15 mouse cellular contexts compared by ENCODE assay signal in the genomic region with DNA sequence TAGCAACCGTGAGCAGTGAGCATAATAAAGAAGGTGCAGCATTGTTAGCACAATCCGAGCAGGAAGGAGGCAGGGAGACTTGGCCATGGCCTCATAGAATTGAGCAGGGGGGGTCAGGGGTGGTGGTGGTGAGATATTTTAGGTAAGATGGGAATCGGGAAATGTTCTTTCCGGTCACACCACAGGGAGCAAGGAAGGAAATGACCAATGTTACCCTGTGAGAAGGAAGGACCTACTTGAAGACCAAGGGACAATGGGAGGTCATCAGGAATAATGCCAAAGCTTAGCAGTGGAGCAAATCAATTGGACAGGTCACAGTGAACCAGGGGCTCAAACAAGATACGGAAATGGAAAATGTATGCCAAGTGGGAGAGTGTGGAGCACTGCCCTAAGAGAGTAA.
DNase-seq lines count a peak whose midpoint lies in the region; ATAC-seq and TF ChIP-seq lines count a peak whose summit lies in the region.
"Had no signal": no experiment of that assay in that cellular context is flagged by ENCODE, and none has a peak within 500 bp of the region (broad histone marks: within the 10 kb centered on the region; RNA-seq: fewer than 3 reads in every experiment).

No protein-coding gene starts in this region.

- peaks cover 50% of the 10 kb centered on the region for H3K4me1 ChIP-seq in lung, adult 2 months (ENCODE audit: control insufficient read depth, insufficient read depth, low read length)
- peaks cover 14% of the 10 kb centered on the region; the same call in 1 of the 2 replicates for H3K4me1 ChIP-seq in kidney, postnatal 0 days (replicated peaks; ENCODE audit: insufficient read depth, low read length)

- 0 out of 2 replicates have a peak, but pooled peaks cover 3% of the 10 kb centered on the region for H3K36me3 ChIP-seq in kidney, postnatal 0 days (ENCODE audit: insufficient read depth, low read length)
- H3K36me3 ChIP-seq: neural tube, embryonic 12.5 days had no signal

- no peaks in the 10 kb centered on the region for H3K27me3 ChIP-seq in kidney, postnatal 0 days (ENCODE audit: insufficient read depth, low read length)
- H3K27me3 ChIP-seq: megakaryocyte, embryonic 14.5 days; neural tube, embryonic 12.5 days had no signal

- H3K27ac ChIP-seq in kidney, postnatal 0 days = no peak overlapping the region
- H3K27ac ChIP-seq: neural tube, embryonic 12.5 days had no signal

- H3K9me3 ChIP-seq in kidney, postnatal 0 days (replicated peaks; ENCODE audit: low read length) = no peaks in the 10 kb centered on the region
- H3K9me3 ChIP-seq: G1E; megakaryocyte, embryonic 14.5 days; neural tube, embryonic 12.5 days had no signal

- ATAC-seq in kidney, postnatal 0 days (replicated peaks; ENCODE audit: low FRiP score, low read depth) = no peak
- no peak for ATAC-seq in frontal cortex, adult (ENCODE audit: low TSS enrichment)
- ATAC-seq: intestine, embryonic 16.5 days had no signal

- H3K4me3 ChIP-seq in lung, adult 2 months (replicated peaks; ENCODE audit: extremely low read depth, low read depth, low read length) = no peak overlapping the region
- no peak overlapping the region for H3K4me3 ChIP-seq in kidney, postnatal 0 days (replicated peaks; ENCODE audit: low read depth, low read length)
- H3K4me3 ChIP-seq: megakaryocyte, embryonic 14.5 days; neural tube, embryonic 12.5 days had no signal

- no peak overlapping the region for H3K9ac ChIP-seq in kidney, postnatal 0 days (ENCODE audit: low read depth, low read length)
- H3K9ac ChIP-seq: neural tube, embryonic 12.5 days had no signal

- peak; percentile 54 for DNase-seq in adrenal gland, adult 2 months
- no peak for DNase-seq in adrenal gland, postnatal 4 days (ENCODE audit: low spot score in 2 of 2)
- DNase-seq in lung, adult 18-20 months = peak; percentile 57 to 75
- DNase-seq in lung, adult 2 months = no peak
- peak; percentile 59 for DNase-seq in kidney, postnatal 0 days (ENCODE audit: low spot score)
- peak; percentile 86 for DNase-seq in lung, postnatal 36 days
- no peak for DNase-seq in retina, postnatal 1 day
- DNase-seq: cerebellum, adult 9-11 months; gastrocnemius, postnatal 10 days; thymus, postnatal 4 days had no signal

- no peak overlapping the region for H3K4me2 ChIP-seq in kidney, postnatal 0 days (ENCODE audit: low read length)
- H3K4me2 ChIP-seq: neural tube, embryonic 12.5 days had no signal

- TF ChIP-seq POLR2A in lung, adult 2 months (IDR thresholded peaks at IDR 0.05; ENCODE audit: borderline replicate concordance, extremely low read depth, low read depth, low read length) = no peak

- 33% methylated on average over 5 of the region's 5 CpGs for WGBS in lung, adult 2 months
- 66% methylated on average over 5 of the region's 5 CpGs for WGBS in kidney, postnatal 0 days

- TF ChIP-seq CTCF in lung, adult 2 months (IDR thresholded peaks at IDR 0.05; ENCODE audit: insufficient read depth, low read length) = no peak
- TF ChIP-seq CTCF in kidney, postnatal 0 days (IDR thresholded peaks at IDR 0.05; ENCODE audit: low read depth) = no peak

Comparison
In these comparisons a context has a peak if more than half of its experiments do, and no peak if none do; other contexts are left out.
1. DNase-seq: peak in adrenal gland, adult 2 months (single experiment), lung, adult 18-20 months (2 of 2), kidney, postnatal 0 days (single experiment) and lung, postnatal 36 days (single experiment); none in adrenal gland, postnatal 4 days (0 of 2), lung, adult 2 months (single experiment) and retina, postnatal 1 day (single experiment).